Mouse (Mus musculus): ENCODE data around the gene Hoxc9. TPM values are rescaled to one million over a fixed set of nuclear protein-coding genes. Genes with fewer than 3 reads are reported as not detected.

Gene Hoxc9
- polyA plus RNA-seq, 1 experiment from 2014 or later: not detected

- Histone ChIP-seq H3K36me3 (ENCODE audit: control insufficient read depth, insufficient read depth, low read length) (no peaks in the 10 kb centered on the region), H3K9ac (ENCODE audit: low read length) (no peak overlapping the region), H3K27me3 (ENCODE audit: control insufficient read depth, insufficient read depth, low read depth, low read length) (peaks cover 97% of the 10 kb centered on the region), H3K4me3 (ENCODE audit: low read length) (no peak overlapping the region), H3K9me3 (ENCODE audit: control insufficient read depth, low read length) (no peaks in the 10 kb centered on the region), H3K4me2 (ENCODE audit: low read depth, low read length) (no peak overlapping the region), H3K4me1 (replicated peaks; ENCODE audit: control insufficient read depth, insufficient read depth, low read length) (no peaks in the 10 kb centered on the region; the same call in 1 of the 2 replicates), H3K27ac (ENCODE audit: low read length) (no peak overlapping the region)
- 3% methylated on average over 6 of the region's 6 CpGs for WGBS
- no peak for ATAC-seq (ENCODE audit: low read depth)
Observed at GRCm38 (mm10) chr15:102972753-102973152, 3.5 kb upstream of the Hoxc9 start.

- peaks cover 99% of the 10 kb centered on the region for H3K27me3 ChIP-seq (ENCODE audit: control insufficient read depth, insufficient read depth, low read depth, low read length)
- no peak overlapping the region for H3K4me2 ChIP-seq (ENCODE audit: low read depth, low read length)
- H3K4me1 ChIP-seq (replicated peaks; ENCODE audit: control insufficient read depth, insufficient read depth, low read length): no peaks in the 10 kb centered on the region; the same call in 1 of the 2 replicates
- no peak overlapping the region for H3K4me3 ChIP-seq (ENCODE audit: low read length)
- no peak overlapping the region for H3K27ac ChIP-seq (ENCODE audit: low read length)
- ATAC-seq (ENCODE audit: low read depth): no peak
- no peak overlapping the region for H3K9ac ChIP-seq (ENCODE audit: low read length)
- WGBS: 3% methylated on average over 7 of the region's 7 CpGs
- H3K36me3 ChIP-seq (ENCODE audit: control insufficient read depth, insufficient read depth, low read length): no peaks in the 10 kb centered on the region
- no peaks in the 10 kb centered on the region for H3K9me3 ChIP-seq (ENCODE audit: control insufficient read depth, low read length)
Observed at GRCm38 (mm10) chr15:102975034-102975433, 1.2 kb upstream of the Hoxc9 start.

GRCm38 (mm10) chr15:102975688-102976111 is 539 bp upstream of the Hoxc9 start:
- Histone ChIP-seq H3K27me3 (ENCODE audit: control insufficient read depth, insufficient read depth, low read depth, low read length) (peaks cover 99% of the 10 kb centered on the region), H3K4me1 (replicated peaks; ENCODE audit: control insufficient read depth, insufficient read depth, low read length) (no peaks in the 10 kb centered on the region; the same call in 1 of the 2 replicates), H3K36me3 (ENCODE audit: control insufficient read depth, insufficient read depth, low read length) (no peaks in the 10 kb centered on the region), H3K4me2 (ENCODE audit: low read depth, low read length) (no peak overlapping the region), H3K27ac (ENCODE audit: low read length) (no peak overlapping the region), H3K4me3 (ENCODE audit: low read length) (no peak overlapping the region), H3K9ac (ENCODE audit: low read length) (no peak overlapping the region), H3K9me3 (ENCODE audit: control insufficient read depth, low read length) (no peaks in the 10 kb centered on the region)
- ATAC-seq (ENCODE audit: low read depth): no peak
- WGBS: 1% methylated on average over 21 of the region's 21 CpGs

GRCm38 (mm10) chr15:102976631-102977422 is 588 bp downstream of the Hoxc9 start:
- Histone ChIP-seq H3K4me3 (ENCODE audit: low read length) (no peak overlapping the region), H3K4me1 (replicated peaks; ENCODE audit: control insufficient read depth, insufficient read depth, low read length) (no peaks in the 10 kb centered on the region; the same call in 1 of the 2 replicates), H3K9me3 (ENCODE audit: control insufficient read depth, low read length) (no peaks in the 10 kb centered on the region), H3K27me3 (ENCODE audit: control insufficient read depth, insufficient read depth, low read depth, low read length) (peaks cover 99% of the 10 kb centered on the region), H3K4me2 (ENCODE audit: low read depth, low read length) (0 out of 2 replicates have a peak overlapping the region, but pooled peaks have one; percentile 7), H3K36me3 (ENCODE audit: control insufficient read depth, insufficient read depth, low read length) (no peaks in the 10 kb centered on the region), H3K9ac (ENCODE audit: low read length) (no peak overlapping the region), H3K27ac (ENCODE audit: low read length) (no peak overlapping the region)
- ATAC-seq (ENCODE audit: low read depth): no peak
- WGBS: 2% methylated on average over 37 of the region's 37 CpGs

- Histone ChIP-seq H3K9ac (ENCODE audit: low read length) (no peak overlapping the region), H3K4me3 (ENCODE audit: low read length) (no peak overlapping the region; the same call in 1 of the 2 replicates), H3K9me3 (ENCODE audit: control insufficient read depth, low read length) (no peaks in the 10 kb centered on the region), H3K27ac (ENCODE audit: low read length) (no peak overlapping the region), H3K27me3 (ENCODE audit: control insufficient read depth, insufficient read depth, low read depth, low read length) (peaks cover 97% of the 10 kb centered on the region), H3K36me3 (ENCODE audit: control insufficient read depth, insufficient read depth, low read length) (no peaks in the 10 kb centered on the region), H3K4me2 (ENCODE audit: low read depth, low read length) (0 out of 2 replicates have a peak overlapping the region, but pooled peaks have one; percentile 7), H3K4me1 (replicated peaks; ENCODE audit: control insufficient read depth, insufficient read depth, low read length) (no peaks in the 10 kb centered on the region; the same call in 1 of the 2 replicates)
- WGBS: 4% methylated on average over 15 of the region's 16 CpGs
- ATAC-seq (ENCODE audit: low read depth): no peak
Observed at GRCm38 (mm10) chr15:102977423-102977974, 1.3 kb downstream of the Hoxc9 start.

- Histone ChIP-seq H3K9me3 (ENCODE audit: control insufficient read depth, low read length) (no peaks in the 10 kb centered on the region), H3K4me3 (ENCODE audit: low read length) (no peak overlapping the region), H3K27me3 (ENCODE audit: control insufficient read depth, insufficient read depth, low read depth, low read length) (peaks cover 96% of the 10 kb centered on the region), H3K4me1 (replicated peaks; ENCODE audit: control insufficient read depth, insufficient read depth, low read length) (no peaks in the 10 kb centered on the region; the same call in 1 of the 2 replicates), H3K36me3 (ENCODE audit: control insufficient read depth, insufficient read depth, low read length) (no peaks in the 10 kb centered on the region), H3K27ac (ENCODE audit: low read length) (no peak overlapping the region), H3K9ac (ENCODE audit: low read length) (no peak overlapping the region), H3K4me2 (ENCODE audit: low read depth, low read length) (no peak overlapping the region)
- no peak for ATAC-seq (ENCODE audit: low read depth)
- WGBS: 3% methylated on average over 13 of the region's 13 CpGs
Observed at GRCm38 (mm10) chr15:102978615-102979515, 2.6 kb downstream of the Hoxc9 start.

- H3K4me1 ChIP-seq (replicated peaks; ENCODE audit: control insufficient read depth, insufficient read depth, low read length): no peaks in the 10 kb centered on the region; the same call in 1 of the 2 replicates
- H3K4me2 ChIP-seq (ENCODE audit: low read depth, low read length): no peak overlapping the region
- no peak for ATAC-seq (ENCODE audit: low read depth)
- H3K9ac ChIP-seq (ENCODE audit: low read length): no peak overlapping the region
- 0% methylated on average over 1 of the region's 1 CpGs for WGBS
- no peaks in the 10 kb centered on the region for H3K9me3 ChIP-seq (ENCODE audit: control insufficient read depth, low read length)
- no peak overlapping the region for H3K4me3 ChIP-seq (ENCODE audit: low read length)
- H3K27ac ChIP-seq (ENCODE audit: low read length): no peak overlapping the region
- H3K27me3 ChIP-seq (ENCODE audit: control insufficient read depth, insufficient read depth, low read depth, low read length): peaks cover 96% of the 10 kb centered on the region
- no peaks in the 10 kb centered on the region for H3K36me3 ChIP-seq (ENCODE audit: control insufficient read depth, insufficient read depth, low read length)
Observed at GRCm38 (mm10) chr15:102979936-102980335, 3.7 kb downstream of the Hoxc9 start.

GRCm38 (mm10) chr15:102980352-102980751 is 4.1 kb downstream of the Hoxc9 start:
- H3K36me3 ChIP-seq (ENCODE audit: control insufficient read depth, insufficient read depth, low read length): no peaks in the 10 kb centered on the region
- no peak overlapping the region for H3K27ac ChIP-seq (ENCODE audit: low read length)
- H3K9me3 ChIP-seq (ENCODE audit: control insufficient read depth, low read length): no peaks in the 10 kb centered on the region
- H3K9ac ChIP-seq (ENCODE audit: low read length): no peak overlapping the region
- H3K27me3 ChIP-seq (ENCODE audit: control insufficient read depth, insufficient read depth, low read depth, low read length): peaks cover 96% of the 10 kb centered on the region
- no peaks in the 10 kb centered on the region; the same call in 1 of the 2 replicates for H3K4me1 ChIP-seq (replicated peaks; ENCODE audit: control insufficient read depth, insufficient read depth, low read length)
- ATAC-seq (ENCODE audit: low read depth): no peak
- H3K4me2 ChIP-seq (ENCODE audit: low read depth, low read length): no peak overlapping the region
- WGBS: 3% methylated on average over 11 of the region's 11 CpGs
- H3K4me3 ChIP-seq (ENCODE audit: low read length): no peak overlapping the region
